Mouse (Mus musculus) liver, adult 2 months (tissue): ENCODE results near the gene Lrrc2. TPM values are rescaled to one million over a fixed set of nuclear protein-coding genes. Genes with fewer than 3 reads are reported as not detected.
A peak's percentile ranks its signal among the peaks of the same experiment; 100 is the strongest.

Experiments used
- DNase-seq: peaks from one replicate; pipeline ENCODE4 v3.0.0-alpha.2; 2011; ENCODE audit warnings: low read depth, low spot score; ENCODE audit errors: extremely low read depth
- H3K27ac ChIP-seq: fragments of 200-500 bp; replicated peaks from 2 replicates; pipeline ENCODE4 v1.5.1; 2012; ENCODE audit warnings: low read depth, mild to moderate bottlenecking, control low read depth, inconsistent platforms, low read length; ENCODE audit not compliant: insufficient read depth
- H3K27me3 ChIP-seq: fragments of 200-500 bp; 2 replicates; pipeline ENCODE4 v1.6.1; 2012; ENCODE audit warnings: mild to moderate bottlenecking, moderate library complexity, low read length, inconsistent platforms; ENCODE audit not compliant: control insufficient read depth, insufficient read depth
- H3K36me3 ChIP-seq: fragments of 200-500 bp; 2 replicates; pipeline ENCODE4 v1.6.1; 2012; ENCODE audit warnings: low read length, inconsistent platforms; ENCODE audit not compliant: control insufficient read depth, insufficient read depth
- H3K4me1 ChIP-seq: fragments of 200-500 bp; 2 replicates; pipeline ENCODE4 v1.6.1; 2011; ENCODE audit warnings: low read length; ENCODE audit not compliant: control insufficient read depth, insufficient read depth
- H3K4me3 ChIP-seq: fragments of 200-500 bp; 2 replicates; pipeline ENCODE4 v1.5.1; 2011; ENCODE audit warnings: low read depth, mild to moderate bottlenecking, control low read depth, low read length, moderate library complexity; ENCODE audit not compliant: insufficient read depth
- H3K79me2 ChIP-seq: fragments of 200-500 bp; 2 replicates; pipeline ENCODE4 v1.6.1; 2012; ENCODE audit warnings: inconsistent platforms, mild to moderate bottlenecking, low read length, moderate library complexity; ENCODE audit not compliant: control insufficient read depth, insufficient read depth
- H3K9ac ChIP-seq: fragments of 200-500 bp; 2 replicates; pipeline ENCODE4 v1.6.1; 2012; ENCODE audit warnings: low read depth, mild to moderate bottlenecking, control low read depth, inconsistent platforms, low read length
- CTCF ChIP-seq: fragments of 200-500 bp; IDR thresholded peaks from 2 replicates; pipeline ENCODE4 v1.5.1; 2011; ENCODE audit warnings: low read depth, low read length, control low read depth
- POLR2A ChIP-seq: fragments of 200-500 bp; IDR thresholded peaks from 2 replicates; pipeline ENCODE4 v1.6.1; 2011; ENCODE audit warnings: low read length, control low read depth; ENCODE audit not compliant: insufficient read depth; ENCODE audit errors: extremely low read depth
- WGBS: fragments of 180-500 bp; shearing (Covaris S2); methylation state at CpG from one replicate; pipeline ENCODE4 v1.1.7; 2018; 5-methylcytosine and 5-hydroxymethylcytosine counted together
- polyA plus RNA-seq: library from polyadenylated mRNA; depleted of rRNA; stranded (reverse); fragments of >200 nt; gene quantifications from 2 replicates; pipeline ENCODE4 v1.2.3, GENCODE M21; 2012
- total RNA-seq: library from RNA; depleted of rRNA; stranded (reverse); fragments of >200 nt; gene quantifications from 2 replicates; pipeline ENCODE4 v1.2.3, GENCODE M21; 2014

Gene Lrrc2
- total and polyA plus RNA-seq, 2 experiments = 0.46 TPM; not detected in 1

- Histone ChIP-seq H3K27me3 (no peaks in the 10 kb centered on the region), H3K36me3 (no peaks in the 10 kb centered on the region), H3K27ac (no peak overlapping the region), H3K4me3 (no peak overlapping the region), H3K79me2 (no peaks in the 10 kb centered on the region), H3K4me1 (no peaks in the 10 kb centered on the region), H3K9ac (no peak overlapping the region)
- WGBS = 46% methylated on average over 9 of the region's 9 CpGs
- peak; percentile 33 for DNase-seq
- TF ChIP-seq CTCF = no peak
- TF ChIP-seq POLR2A = no peak
Measured at GRCm38 (mm10) chr9:111003279-111003678, 51.9 kb downstream of the Lrrc2 start.

- no peak overlapping the region for H3K27ac ChIP-seq
- H3K27me3 ChIP-seq = no peaks in the 10 kb centered on the region
- no peak overlapping the region for H3K4me3 ChIP-seq
- no peaks in the 10 kb centered on the region for H3K4me1 ChIP-seq
- H3K9ac ChIP-seq = no peak overlapping the region
- WGBS = 94% methylated on average over 2 of the region's 2 CpGs
- H3K79me2 ChIP-seq = no peaks in the 10 kb centered on the region
- H3K36me3 ChIP-seq = no peaks in the 10 kb centered on the region
- TF ChIP-seq CTCF (no peak), POLR2A (no peak)
- DNase-seq = no peak
Measured at GRCm38 (mm10) chr9:111006544-111006943, 55.2 kb downstream of the Lrrc2 start.

GRCm38 (mm10) chr9:111009763-111010162 is 58.4 kb downstream of the Lrrc2 start:
- no peak for DNase-seq
- WGBS = 80% methylated on average over 3 of the region's 3 CpGs
- Histone ChIP-seq H3K27me3 (no peaks in the 10 kb centered on the region), H3K36me3 (no peaks in the 10 kb centered on the region), H3K4me1 (no peaks in the 10 kb centered on the region), H3K27ac (no peak overlapping the region), H3K4me3 (no peak overlapping the region), H3K79me2 (no peaks in the 10 kb centered on the region), H3K9ac (no peak overlapping the region)
- TF ChIP-seq CTCF (no peak), POLR2A (no peak)

DNA sequence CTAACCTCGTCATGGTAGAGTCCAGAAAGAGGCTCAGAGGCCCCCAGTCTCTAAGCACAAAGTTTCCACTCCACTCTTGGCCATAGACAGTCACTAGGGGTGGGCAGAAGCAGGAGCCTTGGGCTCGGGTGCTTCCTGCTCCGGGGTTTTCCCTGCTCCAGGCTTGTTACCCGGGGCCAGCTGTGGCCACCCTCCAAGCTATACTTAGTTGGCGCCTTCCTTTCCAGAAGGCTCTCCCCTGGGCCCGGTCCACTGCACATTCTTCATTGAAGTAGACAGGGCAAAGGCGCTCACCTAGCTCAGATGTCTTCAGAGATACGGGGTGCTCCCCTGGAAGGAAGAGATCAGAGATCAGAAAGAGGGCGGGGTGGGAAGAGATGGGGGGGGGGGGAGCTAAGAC is 60.2 kb downstream of the Lrrc2 start:
- Histone ChIP-seq H3K4me1 (no peaks in the 10 kb centered on the region), H3K79me2 (no peaks in the 10 kb centered on the region), H3K9ac (no peak overlapping the region), H3K27me3 (no peaks in the 10 kb centered on the region), H3K4me3 (no peak overlapping the region), H3K27ac (peak overlapping the region; percentile 19; the same call in 1 of the 2 replicates), H3K36me3 (no peaks in the 10 kb centered on the region)
- WGBS = 71% methylated on average over 9 of the region's 9 CpGs
- no peak for DNase-seq
- TF ChIP-seq POLR2A = no peak

DNA sequence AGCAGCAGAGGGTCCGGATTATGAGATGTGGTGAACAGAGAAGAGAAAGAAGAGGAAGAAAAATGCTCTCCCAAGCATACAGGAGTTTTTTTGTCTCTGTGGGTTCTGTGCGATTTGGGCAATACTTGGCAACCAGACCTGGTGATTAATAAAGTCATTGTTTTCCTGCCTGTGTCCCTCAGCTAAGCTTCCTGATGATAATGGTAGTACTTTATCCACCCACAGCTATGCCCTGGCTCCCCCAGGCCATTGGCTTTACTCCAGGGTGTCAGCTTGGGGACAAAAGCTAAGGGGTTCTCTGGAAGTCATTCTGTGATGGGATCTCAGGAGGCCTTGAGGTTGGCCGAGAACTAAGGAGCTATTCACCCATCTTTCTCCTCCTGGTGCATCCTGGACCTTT is 60.7 kb downstream of the Lrrc2 start:
- H3K4me1 ChIP-seq = no peaks in the 10 kb centered on the region
- no peaks in the 10 kb centered on the region for H3K36me3 ChIP-seq
- 74% methylated on average over 3 of the region's 3 CpGs for WGBS
- no peaks in the 10 kb centered on the region for H3K79me2 ChIP-seq
- no peak overlapping the region for H3K4me3 ChIP-seq
- no peak overlapping the region for H3K27ac ChIP-seq
- no peak for TF ChIP-seq POLR2A
- TF ChIP-seq CTCF = no peak
- no peak for DNase-seq
- H3K9ac ChIP-seq = no peak overlapping the region
- no peaks in the 10 kb centered on the region for H3K27me3 ChIP-seq

DNA sequence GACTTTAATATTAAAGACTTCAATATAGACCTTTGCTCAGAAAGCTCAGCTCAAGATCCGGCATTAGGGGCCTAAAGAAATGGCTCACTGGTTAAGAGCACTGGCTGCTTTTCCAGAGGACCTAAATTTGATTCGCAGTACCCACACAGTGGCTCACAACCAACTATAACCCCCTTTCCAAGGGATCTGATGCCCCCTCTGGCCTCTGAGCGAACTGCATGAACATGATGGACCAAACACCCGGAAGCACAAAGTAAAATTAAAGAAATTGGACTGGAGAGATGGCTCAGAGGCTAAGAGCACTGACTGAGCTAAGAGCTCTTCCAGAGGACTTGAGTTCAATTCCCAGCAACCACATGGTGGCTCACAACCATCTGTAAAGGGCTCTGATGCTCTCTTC is 64.3 kb downstream of the Lrrc2 start:
- no peaks in the 10 kb centered on the region for H3K4me1 ChIP-seq
- H3K27ac ChIP-seq = no peak overlapping the region
- H3K79me2 ChIP-seq = no peaks in the 10 kb centered on the region
- H3K36me3 ChIP-seq = no peaks in the 10 kb centered on the region
- no peak overlapping the region for H3K9ac ChIP-seq
- no peak for DNase-seq
- TF ChIP-seq CTCF (no peak), POLR2A (no peak)
- 97% methylated on average over 4 of the region's 4 CpGs for WGBS
- H3K27me3 ChIP-seq = no peaks in the 10 kb centered on the region
- no peak overlapping the region for H3K4me3 ChIP-seq
